In the genomic region with DNA sequence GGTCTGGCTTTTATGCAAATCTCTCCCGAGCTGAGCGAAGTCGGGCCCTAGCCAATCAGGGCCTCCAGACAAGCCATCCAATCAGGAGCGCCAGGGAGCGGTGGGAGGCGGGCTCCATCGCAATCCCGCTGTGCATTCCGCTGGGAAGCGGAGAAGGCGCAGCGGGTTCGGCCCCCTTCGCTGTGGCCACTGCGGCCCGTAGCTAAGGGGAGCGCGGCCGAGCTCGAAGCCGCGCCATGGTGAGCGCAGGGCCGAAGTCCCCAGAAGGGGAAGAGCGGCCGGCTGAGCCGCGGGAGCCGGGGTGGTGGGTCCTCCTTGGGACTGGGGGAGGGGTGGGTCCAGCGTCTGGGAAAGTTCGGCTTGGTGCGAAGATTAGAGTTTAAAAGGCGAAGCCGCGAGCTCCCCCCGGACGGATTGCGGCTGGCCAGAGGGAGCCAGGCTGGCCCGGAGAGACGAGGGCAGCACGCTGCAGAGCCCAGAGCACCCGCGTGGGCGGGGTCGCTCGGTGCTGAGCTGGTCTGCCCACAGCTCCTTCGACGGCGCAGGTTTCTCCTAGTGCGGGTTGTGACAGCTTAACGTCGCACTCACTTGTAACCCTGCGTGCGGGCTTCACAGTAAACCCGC, we compare ENCODE assay signal across 7 mouse cellular contexts. TPM values are rescaled to one million over a fixed set of nuclear protein-coding genes. Genes with fewer than 3 reads are reported as not detected.
DNase-seq lines count a peak whose midpoint lies in the region; ATAC-seq lines count a peak whose summit lies in the region.

A gene (plus strand): TSS at position 122 of the 624 bp plus-strand sequence.

- no peaks in the 10 kb centered on the region for H3K9me3 ChIP-seq in intestine, embryonic 15.5 days
- H3K9me3 ChIP-seq in midbrain, embryonic 10.5 days (replicated peaks), result peaks cover 2% of the 10 kb centered on the region; the same call in 1 of the 2 replicates

- no peaks in the 10 kb centered on the region for H3K27me3 ChIP-seq in intestine, embryonic 15.5 days (replicated peaks)
- H3K27me3 ChIP-seq in midbrain, embryonic 10.5 days (ENCODE audit: low read depth, poor library complexity, severe bottlenecking), result no peaks in the 10 kb centered on the region

- no peaks in the 10 kb centered on the region for H3K36me3 ChIP-seq in intestine, embryonic 15.5 days
- peaks cover 2% of the 10 kb centered on the region for H3K36me3 ChIP-seq in midbrain, embryonic 10.5 days

- H3K4me1 ChIP-seq in intestine, embryonic 15.5 days (replicated peaks), result peaks cover 6% of the 10 kb centered on the region; the same call in 1 of the 2 replicates
- H3K4me1 ChIP-seq in midbrain, embryonic 10.5 days, result peaks cover 11% of the 10 kb centered on the region

- ATAC-seq in intestine, embryonic 15.5 days, result peak; percentile 100

- peak within 1 kb of the TSS; percentile 91 for H3K27ac ChIP-seq in intestine, embryonic 15.5 days
- peak within 1 kb of the TSS; percentile 94 for H3K27ac ChIP-seq in midbrain, embryonic 10.5 days (replicated peaks)

- peak within 1 kb of the TSS; percentile 95 for H3K4me2 ChIP-seq in intestine, embryonic 15.5 days (replicated peaks)

- DNase-seq in adrenal gland, adult 2 months, result peak; percentile 95
- DNase-seq in embryo, embryonic 11.5 days (ENCODE audit: low read depth, low spot score), result peak; percentile 89
- peak; percentile 85 to 90 for DNase-seq in gastrocnemius, postnatal 36 days
- DNase-seq in left cerebral cortex, postnatal 25 days (ENCODE audit: low spot score in 2 of 2), result peak; percentile 93 to 96
- DNase-seq in midbrain, embryonic 10.5 days (ENCODE audit: low spot score), result peak; percentile 95
- DNase-seq in right cerebral cortex, postnatal 4 days, result peak; percentile 90

- under 1% methylated on average over 54 of the region's 55 CpGs for WGBS in intestine, embryonic 15.5 days
- WGBS in midbrain, embryonic 10.5 days, result under 1% methylated on average over 55 of the region's 55 CpGs

- peak within 1 kb of the TSS; percentile 62 for H3K4me3 ChIP-seq in intestine, embryonic 15.5 days (replicated peaks)
- H3K4me3 ChIP-seq in midbrain, embryonic 10.5 days, result peak within 1 kb of the TSS; percentile 68

- intact Hi-C loops in gastrocnemius, postnatal 36 days (cut with DNase I), result loop anchor here (10.0 kb wide), 1 partner anchor 140 kb away; a partner anchor contains a TSS
- intact Hi-C loops in left cerebral cortex, postnatal 25 days (cut with DNase I), result loop anchor here (2.0 kb wide), 2 partner anchors 30 to 62 kb away; a partner anchor contains a TSS

- peak within 1 kb of the TSS; percentile 86 for H3K9ac ChIP-seq in intestine, embryonic 15.5 days

RNA-seq across cellular contexts. Expression of the gene that starts here (rescaled TPM):
- 1 to 10 TPM; 2.0 to 2.9 TPM for total RNA-seq in adrenal gland, adult 2 months (2021)
- polyA plus RNA-seq in adrenal gland, adult 2 months (2012; rRNA removed), result 0.18 and 0.21 TPM in 2 replicates
- total RNA-seq in gastrocnemius, postnatal 36 days (2021), result under 1 TPM; 0.30 to 0.33 TPM
- 1.1 and 1.2 TPM in 2 replicates for polyA plus RNA-seq in intestine, embryonic 15.5 days (2015; fragmentation: Nextera tagmentation; extraction: Ambion mirVana)
- 1 to 10 TPM; 3.1 to 4.9 TPM for total RNA-seq in left cerebral cortex, postnatal 25 days (2021)
- 2.2 and 3.2 TPM in 2 replicates for polyA plus RNA-seq in midbrain, embryonic 10.5 days (2016; fragmentation: Nextera tagmentation; extraction: Ambion mirVana)

Comparison
In these comparisons a context has a peak if more than half of its experiments do, and no peak if none do; other contexts are left out.
1. Peak in every context shown above with its lines: DNase-seq, ATAC-seq, H3K4me3 ChIP-seq and H3K27ac ChIP-seq.
2. Peak in DNase-seq in gastrocnemius, postnatal 36 days; RNA of the gene not detected or under 1 TPM.